Mouse (Mus musculus): ENCODE measurements at regions not wholly inside any gene's neighbourhood (a gene's known extent, or its start where the extent isn't known, plus 50 kb on each side); places are given as distances from the start of the nearest gene placed in this dataset.

GRCm38 (mm10) chr14:114960273-114960672 lies 131.7 kb upstream of the Gpc5 start:
- Histone ChIP-seq H3K4me1 (ENCODE audit: insufficient read depth, low read length) (no peaks in the 10 kb centered on the region), H3K27ac (ENCODE audit: low read depth, low read length) (no peak overlapping the region), H3K9me3 (ENCODE audit: low read length) (no peaks in the 10 kb centered on the region), H3K9ac (replicated peaks; ENCODE audit: low read length, poor library complexity, severe bottlenecking) (no peak overlapping the region), H3K4me3 (ENCODE audit: low read depth, low read length) (no peak overlapping the region), H3K4me2 (ENCODE audit: low read depth, low read length, poor library complexity, severe bottlenecking) (no peak overlapping the region), H3K27me3 (ENCODE audit: insufficient read depth, low read length) (no peaks in the 10 kb centered on the region), H3K36me3 (ENCODE audit: insufficient read depth, low read length) (no peaks in the 10 kb centered on the region)
- 43% methylated on average over 5 of the region's 5 CpGs for WGBS
- DNase-seq (ENCODE audit: low spot score) = no peak
- no peak for ATAC-seq (ENCODE audit: low FRiP score)
- TF ChIP-seq CTCF (IDR thresholded peaks at IDR 0.05) = no peak

- TF ChIP-seq CTCF (IDR thresholded peaks at IDR 0.05) = no peak
- no peak for DNase-seq (ENCODE audit: low spot score)
- no peak for ATAC-seq (ENCODE audit: low FRiP score)
- Histone ChIP-seq H3K9ac (replicated peaks; ENCODE audit: low read length, poor library complexity, severe bottlenecking) (no peak overlapping the region), H3K4me2 (ENCODE audit: low read depth, low read length, poor library complexity, severe bottlenecking) (no peak overlapping the region), H3K4me3 (ENCODE audit: low read depth, low read length) (no peak overlapping the region), H3K27me3 (ENCODE audit: insufficient read depth, low read length) (no peaks in the 10 kb centered on the region), H3K36me3 (ENCODE audit: insufficient read depth, low read length) (no peaks in the 10 kb centered on the region), H3K9me3 (ENCODE audit: low read length) (no peaks in the 10 kb centered on the region), H3K27ac (ENCODE audit: low read depth, low read length) (no peak overlapping the region), H3K4me1 (ENCODE audit: insufficient read depth, low read length) (no peaks in the 10 kb centered on the region)
- WGBS = 63% methylated on average over 3 of the region's 3 CpGs
Measured at GRCm38 (mm10) chr14:114965941-114966340, 126.1 kb upstream of the Gpc5 start.

GRCm38 (mm10) chr14:114969020-114969419 lies 123.0 kb upstream of the Gpc5 start:
- 96% methylated on average over 3 of the region's 3 CpGs for WGBS
- H3K27ac ChIP-seq (ENCODE audit: low read depth, low read length) = no peak overlapping the region
- H3K4me3 ChIP-seq (ENCODE audit: low read depth, low read length) = no peak overlapping the region
- no peak for DNase-seq (ENCODE audit: low spot score)
- TF ChIP-seq CTCF (IDR thresholded peaks at IDR 0.05) = no peak
- H3K4me1 ChIP-seq (ENCODE audit: insufficient read depth, low read length) = no peaks in the 10 kb centered on the region
- no peak for ATAC-seq (ENCODE audit: low FRiP score)
- no peak overlapping the region for H3K4me2 ChIP-seq (ENCODE audit: low read depth, low read length, poor library complexity, severe bottlenecking)
- no peaks in the 10 kb centered on the region for H3K27me3 ChIP-seq (ENCODE audit: insufficient read depth, low read length)
- H3K9me3 ChIP-seq (ENCODE audit: low read length) = no peaks in the 10 kb centered on the region
- H3K36me3 ChIP-seq (ENCODE audit: insufficient read depth, low read length) = no peaks in the 10 kb centered on the region
- H3K9ac ChIP-seq (replicated peaks; ENCODE audit: low read length, poor library complexity, severe bottlenecking) = no peak overlapping the region

GRCm38 (mm10) chr14:114981120-114981519 lies 110.9 kb upstream of the Gpc5 start:
- WGBS = 40% methylated on average over 3 of the region's 3 CpGs
- peak; percentile 62 for DNase-seq (ENCODE audit: low spot score)
- no peak for ATAC-seq (ENCODE audit: low FRiP score)

GRCm38 (mm10) chr14:115003223-115003622 lies 88.8 kb upstream of the Gpc5 start:
- Histone ChIP-seq H3K4me3 (ENCODE audit: low read depth, low read length) (no peak overlapping the region), H3K4me1 (ENCODE audit: insufficient read depth, low read length) (no peaks in the 10 kb centered on the region), H3K4me2 (ENCODE audit: low read depth, low read length, poor library complexity, severe bottlenecking) (no peak overlapping the region), H3K27me3 (ENCODE audit: insufficient read depth, low read length) (no peaks in the 10 kb centered on the region), H3K27ac (ENCODE audit: low read depth, low read length) (no peak overlapping the region), H3K9me3 (ENCODE audit: low read length) (no peaks in the 10 kb centered on the region), H3K9ac (replicated peaks; ENCODE audit: low read length, poor library complexity, severe bottlenecking) (no peak overlapping the region), H3K36me3 (ENCODE audit: insufficient read depth, low read length) (no peaks in the 10 kb centered on the region)
- 96% methylated on average over 2 of the region's 2 CpGs for WGBS
- no peak for TF ChIP-seq CTCF (IDR thresholded peaks at IDR 0.05)
- DNase-seq (ENCODE audit: low spot score) = no peak
- no peak for ATAC-seq (ENCODE audit: low FRiP score)

More at GRCm38 (mm10) chr14:114981120-114981519, 110.9 kb upstream of the Gpc5 start:
- H3K36me3 ChIP-seq (ENCODE audit: insufficient read depth, low read length) = no peaks in the 10 kb centered on the region
- no peak overlapping the region for H3K9ac ChIP-seq (replicated peaks; ENCODE audit: low read length, poor library complexity, severe bottlenecking)
- no peaks in the 10 kb centered on the region for H3K9me3 ChIP-seq (ENCODE audit: low read length)
- no peak overlapping the region for H3K4me3 ChIP-seq (ENCODE audit: low read depth, low read length)
- H3K4me1 ChIP-seq (ENCODE audit: insufficient read depth, low read length) = no peaks in the 10 kb centered on the region
- H3K27ac ChIP-seq (ENCODE audit: low read depth, low read length) = no peak overlapping the region
- peak; percentile 76 for TF ChIP-seq CTCF (IDR thresholded peaks at IDR 0.05)
- H3K27me3 ChIP-seq (ENCODE audit: insufficient read depth, low read length) = no peaks in the 10 kb centered on the region
- no peak overlapping the region for H3K4me2 ChIP-seq (ENCODE audit: low read depth, low read length, poor library complexity, severe bottlenecking)

GRCm38 (mm10) chr14:115004733-115005405 lies 87.1 kb upstream of the Gpc5 start:
- ATAC-seq (ENCODE audit: low FRiP score) (no peak), DNase-seq (ENCODE audit: low spot score) (no peak)
- no peaks in the 10 kb centered on the region for H3K4me1 ChIP-seq (ENCODE audit: insufficient read depth, low read length)
- WGBS = 78% methylated on average over 6 of the region's 6 CpGs
- no peaks in the 10 kb centered on the region for H3K36me3 ChIP-seq (ENCODE audit: insufficient read depth, low read length)
- H3K4me3 ChIP-seq (ENCODE audit: low read depth, low read length) = no peak overlapping the region
- no peaks in the 10 kb centered on the region for H3K27me3 ChIP-seq (ENCODE audit: insufficient read depth, low read length)
- no peak overlapping the region for H3K27ac ChIP-seq (ENCODE audit: low read depth, low read length)
- H3K9me3 ChIP-seq (ENCODE audit: low read length) = no peaks in the 10 kb centered on the region
- TF ChIP-seq CTCF (IDR thresholded peaks at IDR 0.05) = no peak
- no peak overlapping the region for H3K9ac ChIP-seq (replicated peaks; ENCODE audit: low read length, poor library complexity, severe bottlenecking)
- no peak overlapping the region for H3K4me2 ChIP-seq (ENCODE audit: low read depth, low read length, poor library complexity, severe bottlenecking)
